Mouse (Mus musculus) forebrain, embryonic 10.5 days (tissue): ENCODE results near the gene Bcas3. TPM values are rescaled to one million over a fixed set of nuclear protein-coding genes. Genes with fewer than 3 reads are reported as not detected.

ENCODE experiments used
- DNase-seq: peaks from one replicate; pipeline ENCODE4 v3.0.0-alpha.2; 2017; ENCODE audit warnings: low spot score; ENCODE audit errors: extremely low spot score
- H3K27ac ChIP-seq: fragments of 300-500 bp; sonication (generic); 2 replicates; pipeline ENCODE4 v1.5.1; 2016; ENCODE audit warnings: mild to moderate bottlenecking
- H3K27me3 ChIP-seq: fragments of 300-500 bp; sonication (generic); 2 replicates; pipeline ENCODE4 v1.6.1; 2016; ENCODE audit warnings: mild to moderate bottlenecking; ENCODE audit not compliant: poor library complexity, severe bottlenecking
- H3K36me3 ChIP-seq: fragments of 300-500 bp; sonication (generic); replicated peaks from 2 replicates; pipeline ENCODE4 v1.6.1; 2016; ENCODE audit warnings: mild to moderate bottlenecking, moderate library complexity
- H3K4me1 ChIP-seq: fragments of 300-500 bp; sonication (generic); 2 replicates; pipeline ENCODE4 v1.6.1; 2016
- H3K4me3 ChIP-seq: fragments of 300-500 bp; sonication (generic); 2 replicates; pipeline ENCODE4 v1.5.1; 2016; ENCODE audit warnings: mild to moderate bottlenecking, moderate library complexity
- H3K9me3 ChIP-seq: fragments of 300-500 bp; sonication (generic); 2 replicates; pipeline ENCODE4 v1.6.1; 2016; ENCODE audit warnings: mild to moderate bottlenecking, moderate library complexity
- WGBS: fragments of 180-500 bp; shearing (Covaris S2); methylation state at CpG from one replicate; pipeline ENCODE4 v1.1.7; 2016; 5-methylcytosine and 5-hydroxymethylcytosine counted together
- polyA plus RNA-seq: library from polyadenylated mRNA; unstranded; fragments of >200 nt; fragmentation: Nextera tagmentation; extraction: Ambion mirVana; gene quantifications from 2 replicates; pipeline ENCODE4 v1.2.1, GENCODE M21; 2016

The Bcas3 gene
- polyA plus RNA-seq, 1 experiment from 2014 or later, result 19.6 TPM

GRCm38 (mm10) chr11:85823794-85824193 is 470.8 kb downstream of the Bcas3 start:
- Histone ChIP-seq H3K9me3 (no peaks in the 10 kb centered on the region), H3K27ac (no peak overlapping the region), H3K27me3 (peaks cover 99% of the 10 kb centered on the region), H3K4me3 (no peak overlapping the region), H3K36me3 (no peaks in the 10 kb centered on the region), H3K4me1 (peaks cover 61% of the 10 kb centered on the region)
- no peak for DNase-seq
- 75% methylated on average over 4 of the region's 4 CpGs for WGBS

DNA sequence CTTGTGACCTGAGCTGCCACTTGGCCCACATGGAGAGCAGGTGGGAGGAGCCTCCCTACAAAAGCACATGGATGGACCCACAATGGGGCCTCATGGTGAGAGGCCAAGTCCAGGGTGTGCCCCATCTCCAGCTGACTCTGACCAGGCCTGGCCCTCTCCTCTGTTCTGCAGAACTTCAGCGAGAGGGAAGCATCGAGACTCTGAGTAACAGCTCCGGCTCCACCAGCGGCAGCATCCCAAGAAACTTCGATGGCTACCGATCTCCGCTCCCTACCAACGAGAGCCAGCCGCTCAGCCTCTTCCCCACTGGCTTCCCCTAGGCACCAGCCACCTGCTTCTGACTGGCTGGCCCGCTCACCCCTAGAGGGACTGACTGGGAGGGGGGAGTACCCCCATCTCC is 472.1 kb downstream of the Bcas3 start:
- no peak for DNase-seq
- H3K4me3 ChIP-seq, result no peak overlapping the region
- H3K36me3 ChIP-seq, result no peaks in the 10 kb centered on the region
- peaks cover 100% of the 10 kb centered on the region for H3K27me3 ChIP-seq
- H3K4me1 ChIP-seq, result peaks cover 67% of the 10 kb centered on the region
- H3K27ac ChIP-seq, result no peak overlapping the region
- 65% methylated on average over 10 of the region's 10 CpGs for whole genome bisulfite sequencing
- H3K9me3 ChIP-seq, result no peaks in the 10 kb centered on the region

- whole genome bisulfite sequencing, result 80% methylated on average over 7 of the region's 7 CpGs
- DNase-seq, result no peak
- Histone ChIP-seq H3K4me1 (peaks cover 69% of the 10 kb centered on the region), H3K27ac (no peak overlapping the region), H3K4me3 (no peak overlapping the region), H3K9me3 (no peaks in the 10 kb centered on the region), H3K27me3 (peaks cover 100% of the 10 kb centered on the region), H3K36me3 (no peaks in the 10 kb centered on the region)
Observed at GRCm38 (mm10) chr11:85825823-85826222, 472.9 kb downstream of the Bcas3 start.

- no peak for DNase-seq
- Histone ChIP-seq H3K27me3 (peaks cover 100% of the 10 kb centered on the region), H3K36me3 (no peaks in the 10 kb centered on the region), H3K27ac (peak overlapping the region; percentile 20), H3K4me1 (peaks cover 82% of the 10 kb centered on the region), H3K9me3 (no peaks in the 10 kb centered on the region), H3K4me3 (no peak overlapping the region)
- WGBS, result 3% methylated on average over 9 of the region's 9 CpGs
Observed at GRCm38 (mm10) chr11:85827342-85827741, 474.4 kb downstream of the Bcas3 start.

GRCm38 (mm10) chr11:85828691-85829519 is 475.9 kb downstream of the Bcas3 start:
- Histone ChIP-seq H3K4me1 (peaks cover 81% of the 10 kb centered on the region), H3K9me3 (no peaks in the 10 kb centered on the region), H3K27me3 (peaks cover 100% of the 10 kb centered on the region), H3K4me3 (peak overlapping the region; percentile 55), H3K27ac (peak overlapping the region; percentile 70), H3K36me3 (no peaks in the 10 kb centered on the region)
- 4% methylated on average over 38 of the region's 38 CpGs for WGBS
- DNase-seq, result peak; percentile 58

- H3K4me3 ChIP-seq, result peak overlapping the region; percentile 55
- peaks cover 75% of the 10 kb centered on the region for H3K4me1 ChIP-seq
- DNase-seq, result peak; percentile 56
- no peaks in the 10 kb centered on the region for H3K9me3 ChIP-seq
- no peaks in the 10 kb centered on the region for H3K36me3 ChIP-seq
- H3K27me3 ChIP-seq, result peaks cover 100% of the 10 kb centered on the region
- WGBS, result 1% methylated on average over 61 of the region's 61 CpGs
- peak overlapping the region; percentile 70 for H3K27ac ChIP-seq
Observed at GRCm38 (mm10) chr11:85829520-85830440, 476.8 kb downstream of the Bcas3 start.

DNA sequence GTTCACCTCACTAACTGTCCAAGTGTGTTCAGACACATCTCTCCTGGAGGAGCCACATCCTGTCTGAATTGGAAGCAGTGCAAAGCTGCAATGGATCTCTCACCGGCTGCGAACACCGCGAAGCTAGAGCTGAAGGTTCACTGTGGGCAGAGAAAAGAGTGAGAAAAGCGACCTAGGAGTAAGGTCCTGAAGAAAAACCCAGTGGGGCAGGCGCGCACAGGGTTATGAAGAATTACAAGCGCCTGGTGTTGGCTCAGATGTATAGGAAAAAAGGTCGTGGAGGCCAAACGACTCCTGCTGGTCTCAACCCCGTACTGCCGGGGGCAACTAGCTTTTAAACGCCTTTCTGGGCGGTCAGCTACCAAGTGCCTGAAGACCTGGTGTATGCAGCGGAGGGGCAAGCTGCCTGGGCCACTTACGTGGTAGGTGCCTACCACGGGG is 478.0 kb downstream of the Bcas3 start:
- H3K36me3 ChIP-seq, result no peaks in the 10 kb centered on the region
- no peaks in the 10 kb centered on the region for H3K9me3 ChIP-seq
- peak; percentile 59 for DNase-seq
- peak overlapping the region; percentile 70 for H3K27ac ChIP-seq
- WGBS, result under 1% methylated on average over 17 of the region's 17 CpGs
- H3K27me3 ChIP-seq, result peaks cover 100% of the 10 kb centered on the region
- H3K4me1 ChIP-seq, result peaks cover 69% of the 10 kb centered on the region
- H3K4me3 ChIP-seq, result peak overlapping the region; percentile 55

- H3K36me3 ChIP-seq, result no peaks in the 10 kb centered on the region; the same call in 1 of the 2 replicates
- H3K27me3 ChIP-seq, result peaks cover 100% of the 10 kb centered on the region
- peak; percentile 61 for DNase-seq
- under 1% methylated on average over 33 of the region's 33 CpGs for WGBS
- peaks cover 70% of the 10 kb centered on the region for H3K4me1 ChIP-seq
- no peaks in the 10 kb centered on the region for H3K9me3 ChIP-seq
- H3K4me3 ChIP-seq, result peak overlapping the region; percentile 55
- H3K27ac ChIP-seq, result peak overlapping the region; percentile 75
Observed at GRCm38 (mm10) chr11:85831656-85832230, 478.8 kb downstream of the Bcas3 start.

DNA sequence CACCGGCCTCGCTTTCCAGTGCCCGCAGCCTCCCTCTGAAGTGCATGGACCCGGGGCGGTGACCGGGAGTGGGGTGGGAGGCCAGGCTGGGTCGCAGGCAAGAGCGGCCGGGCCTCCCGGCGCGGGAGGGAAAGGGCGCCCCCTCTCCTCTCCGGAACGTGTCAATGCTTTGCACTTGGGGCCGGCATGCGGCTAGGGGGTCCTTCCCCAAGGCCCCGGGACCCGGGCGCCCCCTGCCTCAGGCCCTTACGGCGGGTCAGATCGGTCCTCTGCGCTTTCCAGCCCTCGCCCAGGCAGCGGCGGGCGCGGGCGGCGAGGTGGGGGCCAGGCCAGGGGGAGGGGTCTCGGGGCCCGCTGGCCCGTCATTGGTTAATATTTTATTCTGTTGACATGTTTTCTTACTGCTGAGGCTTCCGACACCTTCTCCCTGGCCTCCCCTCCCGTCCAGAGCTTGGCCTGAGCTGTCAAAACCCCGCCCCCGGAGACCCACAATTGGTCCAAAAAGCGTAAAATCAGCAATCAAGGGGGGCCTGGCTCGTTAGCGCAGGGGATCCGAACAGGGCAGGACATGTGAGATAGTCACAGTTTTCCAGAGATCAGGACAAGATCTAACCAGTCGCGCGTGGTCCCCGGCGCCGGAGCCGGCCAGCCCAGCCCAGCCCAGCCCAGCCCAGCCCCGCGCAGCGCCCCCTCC is 479.4 kb downstream of the Bcas3 start, which contains the start of gene Tbx2:
Tbx2 (plus strand) TSS at position 321 of the 694 bp plus-strand sequence.
- Histone ChIP-seq H3K27me3 (peaks cover 100% of the 10 kb centered on the region), H3K4me1 (peaks cover 69% of the 10 kb centered on the region)

GRCm38 (mm10) chr11:85833081-85833521 is 480.1 kb downstream of the Bcas3 start:
- peak; percentile 65 for DNase-seq
- Histone ChIP-seq H3K9me3 (no peaks in the 10 kb centered on the region), H3K36me3 (peaks cover 5% of the 10 kb centered on the region; the same call in 1 of the 2 replicates), H3K4me3 (peak overlapping the region; percentile 55), H3K4me1 (peaks cover 69% of the 10 kb centered on the region), H3K27ac (peak overlapping the region; percentile 82), H3K27me3 (peaks cover 100% of the 10 kb centered on the region)
- WGBS, result under 1% methylated on average over 52 of the region's 54 CpGs

More for the DNA sequence above, 479.4 kb downstream of the Bcas3 start, which contains the start of gene Tbx2:
- Histone ChIP-seq H3K4me3 (peak within 1 kb of the TSS; percentile 55), H3K9me3 (no peaks in the 10 kb centered on the region), H3K36me3 (no peaks in the 10 kb centered on the region; the same call in 1 of the 2 replicates), H3K27ac (peak within 1 kb of the TSS; percentile 82)
- under 1% methylated on average over 52 of the region's 52 CpGs for WGBS
- DNase-seq, result peak; percentile 71

- H3K27ac ChIP-seq, result peak overlapping the region; percentile 82
- peaks cover 65% of the 10 kb centered on the region for H3K4me1 ChIP-seq
- peak; percentile 56 for DNase-seq
- WGBS, result 2% methylated on average over 11 of the region's 11 CpGs
- peaks cover 7% of the 10 kb centered on the region; the same call in 1 of the 2 replicates for H3K36me3 ChIP-seq
- peaks cover 100% of the 10 kb centered on the region for H3K27me3 ChIP-seq
- H3K4me3 ChIP-seq, result peak overlapping the region; percentile 55
- no peaks in the 10 kb centered on the region for H3K9me3 ChIP-seq
Observed at GRCm38 (mm10) chr11:85833761-85834385, 480.9 kb downstream of the Bcas3 start.
